Mouse (Mus musculus): ENCODE measurements around the gene Anks4b. TPM values are rescaled to one million over a fixed set of nuclear protein-coding genes. Genes with fewer than 3 reads are reported as not detected.

Anks4b gene
- total RNA-seq, 1 experiment, result 0.04 TPM

DNA sequence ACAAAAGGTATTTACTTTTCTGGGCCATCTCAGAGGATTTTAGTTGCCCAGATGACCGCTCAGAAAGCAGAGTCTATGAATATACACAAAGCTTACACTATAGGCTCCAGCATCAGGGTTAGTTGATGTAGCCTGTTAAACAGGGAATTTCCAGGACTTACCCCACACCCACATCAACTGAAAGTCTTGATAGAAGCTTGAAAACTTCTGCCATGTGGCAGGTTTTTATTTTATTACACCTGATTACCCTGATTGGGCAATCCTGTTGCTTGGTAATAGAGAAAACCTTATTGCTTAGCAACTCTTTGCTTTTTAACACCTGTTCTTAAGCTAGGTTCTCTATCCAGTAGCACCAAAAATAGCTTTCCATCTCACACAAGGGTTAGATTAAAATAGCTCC is 30.9 kb upstream of the Anks4b start:
- no peak overlapping the region for H3K27ac ChIP-seq (ENCODE audit: insufficient read depth, low read depth, low read length, poor library complexity, severe bottlenecking)
- H3K36me3 ChIP-seq (ENCODE audit: control insufficient read depth, insufficient read depth, low read length, poor library complexity, severe bottlenecking), result no peaks in the 10 kb centered on the region
- in situ Hi-C loops (cut with MboI; ENCODE audit: low sequenced_read_pairs in 2 of 2, unreplicated experiment in 2 of 2), result no loop called here
- TF ChIP-seq HCFC1 (IDR thresholded peaks at IDR 0.05; ENCODE audit: borderline replicate concordance, insufficient read depth, low read length), result no peak
- TF ChIP-seq ZNF384 (IDR thresholded peaks at IDR 0.05; ENCODE audit: low read depth, low read length), result no peak
- no peak for TF ChIP-seq MAFK (IDR thresholded peaks at IDR 0.05; ENCODE audit: insufficient read depth, low read depth, low read length)
- no peak for TF ChIP-seq CHD2 (IDR thresholded peaks at IDR 0.05; ENCODE audit: low read depth, low read length)
- H3K9ac ChIP-seq (ENCODE audit: insufficient read depth, low read depth, low read length, poor library complexity, severe bottlenecking), result no peak overlapping the region
- H3K9me3 ChIP-seq (ENCODE audit: control insufficient read depth, insufficient read depth, low read depth, low read length), result no peaks in the 10 kb centered on the region
- H3K4me3 ChIP-seq (ENCODE audit: insufficient read depth in 1 of 2, low read depth in 1 of 2, low read length in 2 of 2, poor library complexity in 1 of 2, severe bottlenecking in 1 of 2), result no peak overlapping the region
- no peak for DNase-seq (ENCODE audit: low read depth, low spot score)
- H3K4me1 ChIP-seq (ENCODE audit: control insufficient read depth in 2 of 2, insufficient read depth in 2 of 2, low read length in 2 of 2, poor library complexity in 1 of 2), result no peaks in the 10 kb centered on the region

DNA sequence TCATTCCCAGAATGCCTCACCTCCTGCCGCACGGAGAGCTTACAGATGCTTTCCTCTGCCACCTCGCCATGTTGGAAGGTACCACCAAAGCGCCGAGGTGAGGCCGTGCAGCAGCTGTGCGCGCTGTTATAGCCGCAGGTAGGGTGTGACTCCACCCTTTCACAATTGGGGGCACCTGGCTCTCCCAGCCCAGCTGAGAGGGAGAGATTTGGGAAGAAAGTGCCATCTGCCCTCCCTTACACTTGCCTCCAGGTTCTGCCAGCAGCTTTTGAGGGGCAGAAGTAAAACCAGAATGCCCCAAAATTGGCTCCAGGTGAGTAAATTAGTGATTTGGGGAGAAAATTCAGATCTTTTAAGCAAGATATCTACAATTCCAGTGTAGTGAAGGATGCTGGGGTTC is 28.5 kb upstream of the Anks4b start, which contains the start of gene Zp2:
Zp2 (minus strand) TSS at position 101 of the 400 bp plus-strand sequence.
- no peaks in the 10 kb centered on the region for H3K4me1 ChIP-seq (ENCODE audit: control insufficient read depth in 2 of 2, insufficient read depth in 2 of 2, low read length in 2 of 2, poor library complexity in 1 of 2)

DNA sequence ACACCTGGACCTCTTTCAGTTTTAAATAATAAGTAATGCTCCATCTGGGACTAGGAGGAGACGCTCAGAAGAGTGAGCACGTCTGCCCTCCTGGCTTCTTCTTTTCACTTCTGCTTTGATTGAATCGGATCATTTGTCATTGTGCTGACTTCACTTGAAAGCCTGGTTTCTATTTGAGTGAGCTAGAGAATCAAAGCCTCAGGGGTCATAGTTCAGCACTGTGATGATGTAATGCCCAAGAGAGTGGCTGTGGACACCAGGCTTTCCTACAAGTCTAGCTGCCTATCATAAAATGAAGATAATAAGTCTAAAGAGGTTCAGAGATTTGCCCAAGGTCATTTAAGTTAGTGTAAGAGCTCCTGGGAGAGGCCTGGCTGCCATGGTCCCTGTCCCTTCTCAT is 23.4 kb upstream of the Anks4b start:
- H3K36me3 ChIP-seq (ENCODE audit: control insufficient read depth, insufficient read depth, low read length, poor library complexity, severe bottlenecking), result no peaks in the 10 kb centered on the region
- H3K27ac ChIP-seq (ENCODE audit: insufficient read depth, low read depth, low read length, poor library complexity, severe bottlenecking), result no peak overlapping the region
- in situ Hi-C loops (cut with MboI; ENCODE audit: low sequenced_read_pairs in 2 of 2, unreplicated experiment in 2 of 2), result no loop called here
- H3K4me1 ChIP-seq (ENCODE audit: control insufficient read depth in 2 of 2, insufficient read depth in 2 of 2, low read length in 2 of 2, poor library complexity in 1 of 2), result no peaks in the 10 kb centered on the region
- H3K9me3 ChIP-seq (ENCODE audit: control insufficient read depth, insufficient read depth, low read depth, low read length), result no peaks in the 10 kb centered on the region
- no peak overlapping the region for H3K4me3 ChIP-seq (ENCODE audit: insufficient read depth in 1 of 2, low read depth in 1 of 2, low read length in 2 of 2, poor library complexity in 1 of 2, severe bottlenecking in 1 of 2)
- no peak for TF ChIP-seq HCFC1 (IDR thresholded peaks at IDR 0.05; ENCODE audit: borderline replicate concordance, insufficient read depth, low read length)
- no peak for TF ChIP-seq ZNF384 (IDR thresholded peaks at IDR 0.05; ENCODE audit: low read depth, low read length)
- no peak for TF ChIP-seq ZC3H11A (IDR thresholded peaks at IDR 0.05; ENCODE audit: borderline replicate concordance, low read depth, low read length)
- no peak for TF ChIP-seq MAFK (IDR thresholded peaks at IDR 0.05; ENCODE audit: insufficient read depth, low read depth, low read length)
- no peak for TF ChIP-seq CHD2 (IDR thresholded peaks at IDR 0.05; ENCODE audit: low read depth, low read length)
- H3K9ac ChIP-seq (ENCODE audit: insufficient read depth, low read depth, low read length, poor library complexity, severe bottlenecking), result no peak overlapping the region
- no peak for DNase-seq (ENCODE audit: low read depth, low spot score)

More for the DNA sequence above, 28.5 kb upstream of the Anks4b start, which contains the start of gene Zp2:
- Histone ChIP-seq H3K9ac (ENCODE audit: insufficient read depth, low read depth, low read length, poor library complexity, severe bottlenecking) (no peak within 1 kb of the TSS), H3K36me3 (ENCODE audit: control insufficient read depth, insufficient read depth, low read length, poor library complexity, severe bottlenecking) (no peaks in the 10 kb centered on the region), H3K4me3 (ENCODE audit: insufficient read depth in 1 of 2, low read depth in 1 of 2, low read length in 2 of 2, poor library complexity in 1 of 2, severe bottlenecking in 1 of 2) (no peak within 1 kb of the TSS), H3K27ac (ENCODE audit: insufficient read depth, low read depth, low read length, poor library complexity, severe bottlenecking) (no peak within 1 kb of the TSS), H3K9me3 (ENCODE audit: control insufficient read depth, insufficient read depth, low read depth, low read length) (no peaks in the 10 kb centered on the region)
- TF ChIP-seq HCFC1 (IDR thresholded peaks at IDR 0.05; ENCODE audit: borderline replicate concordance, insufficient read depth, low read length) (no peak), CHD2 (IDR thresholded peaks at IDR 0.05; ENCODE audit: low read depth, low read length) (no peak), ZNF384 (IDR thresholded peaks at IDR 0.05; ENCODE audit: low read depth, low read length) (no peak), ZC3H11A (IDR thresholded peaks at IDR 0.05; ENCODE audit: borderline replicate concordance, low read depth, low read length) (no peak), MAFK (IDR thresholded peaks at IDR 0.05; ENCODE audit: insufficient read depth, low read depth, low read length) (no peak)
- DNase-seq (ENCODE audit: low read depth, low spot score), result no peak
- in situ Hi-C loops (cut with MboI; ENCODE audit: low sequenced_read_pairs in 2 of 2, unreplicated experiment in 2 of 2), result no loop called here

DNA sequence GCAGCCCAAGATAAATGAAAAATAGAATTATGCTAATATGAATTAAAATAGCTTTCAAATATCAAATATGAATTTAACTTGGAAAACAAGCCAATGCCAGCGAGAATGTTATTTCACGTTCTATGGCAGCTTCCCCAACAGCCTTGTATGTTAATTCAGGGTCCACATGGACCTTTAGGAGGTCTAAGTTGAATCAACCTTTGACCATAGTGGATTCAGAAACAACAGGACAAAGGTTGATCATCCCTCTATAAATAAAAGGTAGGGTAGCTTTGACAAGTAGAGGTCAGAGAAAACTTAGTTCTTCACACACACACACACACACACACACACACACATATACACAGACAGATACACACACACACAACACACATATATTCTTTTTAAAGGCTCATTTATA is 22.8 kb upstream of the Anks4b start:
- H3K27ac ChIP-seq (ENCODE audit: insufficient read depth, low read depth, low read length, poor library complexity, severe bottlenecking), result no peak overlapping the region
- no peak for DNase-seq (ENCODE audit: low read depth, low spot score)
- no peak for TF ChIP-seq ZC3H11A (IDR thresholded peaks at IDR 0.05; ENCODE audit: borderline replicate concordance, low read depth, low read length)
- no peak for TF ChIP-seq CHD2 (IDR thresholded peaks at IDR 0.05; ENCODE audit: low read depth, low read length)
- no peak for TF ChIP-seq MAFK (IDR thresholded peaks at IDR 0.05; ENCODE audit: insufficient read depth, low read depth, low read length)
- TF ChIP-seq ZNF384 (IDR thresholded peaks at IDR 0.05; ENCODE audit: low read depth, low read length), result no peak
- no peak for TF ChIP-seq HCFC1 (IDR thresholded peaks at IDR 0.05; ENCODE audit: borderline replicate concordance, insufficient read depth, low read length)
- no peaks in the 10 kb centered on the region for H3K4me1 ChIP-seq (ENCODE audit: control insufficient read depth in 2 of 2, insufficient read depth in 2 of 2, low read length in 2 of 2, poor library complexity in 1 of 2)
- no peaks in the 10 kb centered on the region for H3K36me3 ChIP-seq (ENCODE audit: control insufficient read depth, insufficient read depth, low read length, poor library complexity, severe bottlenecking)
- H3K9me3 ChIP-seq (ENCODE audit: control insufficient read depth, insufficient read depth, low read depth, low read length), result no peaks in the 10 kb centered on the region
- no peak overlapping the region for H3K9ac ChIP-seq (ENCODE audit: insufficient read depth, low read depth, low read length, poor library complexity, severe bottlenecking)
- in situ Hi-C loops (cut with MboI; ENCODE audit: low sequenced_read_pairs in 2 of 2, unreplicated experiment in 2 of 2), result no loop called here
- no peak overlapping the region for H3K4me3 ChIP-seq (ENCODE audit: insufficient read depth in 1 of 2, low read depth in 1 of 2, low read length in 2 of 2, poor library complexity in 1 of 2, severe bottlenecking in 1 of 2)
